Mouse (Mus musculus): Measurements from ENCODE around the gene AC140267.1. TPM values are rescaled to one million over a fixed set of nuclear protein-coding genes. Genes with fewer than 3 reads are reported as not detected.

The AC140267.1 gene
- not detected in 2 replicates for polyA plus RNA-seq (2015; fragmentation: Nextera tagmentation; extraction: Ambion mirVana)

GRCm38 (mm10) chr15:80235535-80235934 is at the start of gene AC140267.1:
Gene AC140267.1, plus strand, starts transcription at chr15:80235835.

DNA sequence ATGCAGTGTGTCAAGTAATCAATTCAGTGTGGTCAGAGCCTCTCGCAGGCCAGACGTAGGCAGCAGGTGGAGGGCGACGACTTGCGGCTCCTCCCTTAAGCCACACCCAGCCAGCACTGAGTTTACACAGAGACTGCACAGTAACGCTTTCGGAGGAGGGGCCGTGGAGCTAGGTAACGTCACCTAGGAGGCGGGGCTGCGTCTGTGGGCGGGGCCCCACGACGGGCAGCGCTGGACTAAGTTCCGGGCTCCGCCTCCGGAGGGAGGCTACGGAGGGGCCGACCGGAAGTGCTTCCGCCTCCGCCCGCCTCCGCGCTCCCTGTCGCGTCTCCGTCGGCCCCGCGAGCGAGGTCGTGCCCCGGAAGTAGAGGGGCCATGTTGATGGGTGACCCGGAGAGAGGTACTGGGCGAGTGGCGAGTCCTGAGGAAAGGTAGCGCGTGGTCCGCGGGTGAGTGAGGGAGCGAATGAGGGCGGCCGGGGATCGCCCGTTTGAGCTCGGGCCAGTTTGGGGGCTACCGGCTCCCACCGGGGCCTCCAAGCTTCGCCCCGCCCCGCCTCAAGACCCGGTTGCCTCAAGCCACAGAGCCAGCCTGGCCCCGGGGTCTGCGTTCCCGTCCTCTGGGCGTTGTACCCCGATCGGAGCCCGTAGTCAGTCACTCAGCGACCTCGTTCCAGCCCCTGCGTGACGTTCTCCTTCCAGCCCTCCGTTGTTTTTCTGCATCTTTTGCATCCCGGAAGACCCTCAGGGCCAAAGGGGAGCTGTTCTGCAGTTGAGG is 1.7 kb upstream of the AC140267.1 start, which contains the start of gene Mief1:
Mief1 (plus strand) TSS at position 286 of the 777 bp plus-strand sequence.

DNA sequence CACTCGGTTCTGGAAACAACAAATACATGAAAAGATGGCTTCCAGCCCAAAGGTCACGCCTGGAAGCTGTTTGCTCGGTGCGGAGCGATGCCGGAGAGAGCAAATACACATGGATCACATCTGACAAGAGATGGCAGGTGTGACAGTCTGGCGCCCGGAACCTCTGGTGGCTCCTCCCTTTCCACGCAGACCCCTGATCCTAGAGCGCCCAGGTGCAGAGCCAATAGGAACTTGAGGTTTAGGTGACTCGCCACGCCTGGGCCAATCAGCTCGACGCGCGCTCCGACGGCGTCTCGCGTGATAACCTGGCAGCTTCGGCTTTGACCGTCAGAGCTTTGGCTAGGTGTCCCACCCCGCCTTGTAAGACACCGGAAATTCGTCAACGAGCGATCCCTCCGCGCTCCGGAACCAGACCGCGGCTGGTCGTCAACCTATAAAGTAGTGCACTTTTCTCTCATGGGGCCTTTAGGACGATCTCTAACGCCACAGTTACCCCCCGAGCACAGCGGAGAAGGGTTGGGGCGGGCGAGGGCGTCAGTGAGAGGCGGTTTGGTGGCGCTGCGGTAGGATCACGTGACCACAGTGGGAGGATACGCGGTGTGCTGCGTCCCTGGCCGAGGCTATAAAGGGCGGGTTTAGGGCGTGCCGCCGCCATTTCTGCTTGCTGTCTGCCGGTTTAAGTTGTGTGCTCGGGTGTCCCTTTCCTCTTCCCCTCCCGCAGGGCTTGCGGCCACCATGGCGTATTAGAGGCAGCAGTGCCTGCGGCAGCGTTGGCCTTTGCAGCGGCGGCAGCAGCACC is 19.4 kb downstream of the AC140267.1 start, which contains the start of gene Atf4:
Atf4 (plus strand) TSS at position 338 of the 799 bp plus-strand sequence.

GRCm38 (mm10) chr15:80263610-80264575 is 28.3 kb downstream of the AC140267.1 start, which contains the start of gene Rps19bp1:
Gene Rps19bp1, minus strand, starts transcription at chr15:80264315.

Other genes with a start within 250 kb of the AC140267.1 start
- 1.6 and 1.8 TPM in 2 replicates for gene Pdgfb, start 220.9 kb upstream of the AC140267.1 start, polyA plus RNA-seq (2015; fragmentation: Nextera tagmentation; extraction: Ambion mirVana)
- gene Syngr1, start 144.5 kb upstream of the AC140267.1 start, polyA plus RNA-seq (2015; fragmentation: Nextera tagmentation; extraction: Ambion mirVana) = 61.2 and 65.8 TPM in 2 replicates
- 642 and 665 TPM in 2 replicates for gene Rpl3, start 144.0 kb upstream of the AC140267.1 start, polyA plus RNA-seq (2015; fragmentation: Nextera tagmentation; extraction: Ambion mirVana)
- gene Tab1, start 102.7 kb upstream of the AC140267.1 start, polyA plus RNA-seq (2015; fragmentation: Nextera tagmentation; extraction: Ambion mirVana) = 16.2 and 16.7 TPM in 2 replicates
- 7.9 and 8.7 TPM in 2 replicates for gene Mgat3, start 62.1 kb upstream of the AC140267.1 start, polyA plus RNA-seq (2015; fragmentation: Nextera tagmentation; extraction: Ambion mirVana)
- gene Mief1, start 1.8 kb upstream of the AC140267.1 start, polyA plus RNA-seq (2015; fragmentation: Nextera tagmentation; extraction: Ambion mirVana) = 16.2 and 17.1 TPM in 2 replicates
- gene Atf4, start 19.3 kb downstream of the AC140267.1 start, polyA plus RNA-seq (2015; fragmentation: Nextera tagmentation; extraction: Ambion mirVana) = 144 and 149 TPM in 2 replicates
- 31.5 and 32.4 TPM in 2 replicates for gene Rps19bp1, start 28.5 kb downstream of the AC140267.1 start, polyA plus RNA-seq (2015; fragmentation: Nextera tagmentation; extraction: Ambion mirVana)
- not detected in 2 replicates for gene Cacna1i, start 51.4 kb downstream of the AC140267.1 start, polyA plus RNA-seq (2015; fragmentation: Nextera tagmentation; extraction: Ambion mirVana)